ENCODE assay signal across 16 mouse cellular contexts in the genomic region with DNA sequence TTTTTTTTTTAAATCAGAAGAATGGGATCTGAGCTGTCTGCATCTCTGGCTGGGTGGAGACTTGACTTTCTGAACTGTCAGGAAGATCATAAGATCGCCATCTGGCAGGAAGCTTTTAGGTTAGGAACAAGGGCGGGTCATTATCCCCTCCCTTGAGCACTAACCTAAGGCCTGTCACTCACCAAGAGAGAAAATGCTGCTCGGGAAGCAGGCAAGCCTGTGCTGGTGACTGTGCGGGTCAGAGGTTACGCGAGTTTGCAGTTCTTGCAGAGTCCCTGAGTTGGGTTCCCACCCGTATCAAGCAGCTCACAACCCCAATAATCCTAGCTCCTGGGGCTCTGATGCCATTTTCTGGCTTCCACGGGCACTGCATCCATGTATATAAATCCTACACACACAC. TPM values are rescaled to one million over a fixed set of nuclear protein-coding genes. Genes with fewer than 3 reads are reported as not detected.
"Had no signal": no experiment of that assay in that cellular context is flagged by ENCODE, and none has a peak within 500 bp of the region (broad histone marks: within the 10 kb centered on the region; RNA-seq: fewer than 3 reads in every experiment).

No protein-coding gene starts in this region.

- H3K27me3 ChIP-seq: limb, embryonic 12.5 days; midbrain, embryonic 15.5 days; neural tube, embryonic 12.5 days; stomach, embryonic 15.5 days had no signal

- DNase-seq: liver; liver, embryonic 13.5 days; liver, postnatal 0 days; lung, postnatal 14 days; thymus, adult 2 months; thymus, postnatal 36 days had no signal

- H3K9me3 ChIP-seq: liver, embryonic 13.5 days; lung, embryonic 15.5 days; midbrain, embryonic 15.5 days; neural tube, embryonic 12.5 days; stomach, embryonic 15.5 days had no signal

- H3K27ac ChIP-seq: limb, embryonic 12.5 days; liver, embryonic 13.5 days; lung, embryonic 15.5 days; macrophage; midbrain, embryonic 15.5 days; neural tube, embryonic 12.5 days; stomach, embryonic 15.5 days had no signal

- H3K36me3 ChIP-seq: limb, embryonic 12.5 days; liver, embryonic 13.5 days; lung, embryonic 15.5 days; midbrain, embryonic 15.5 days; neural tube, embryonic 12.5 days; stomach, embryonic 15.5 days had no signal

- H3K4me1 ChIP-seq: limb, embryonic 12.5 days; liver, embryonic 13.5 days; lung, embryonic 15.5 days; midbrain, embryonic 15.5 days; neural tube, embryonic 12.5 days; stomach, embryonic 15.5 days had no signal

- H3K4me3 ChIP-seq: limb, embryonic 12.5 days; liver, embryonic 13.5 days; lung, embryonic 15.5 days; midbrain, embryonic 15.5 days; neural tube, embryonic 12.5 days; stomach, embryonic 15.5 days had no signal

RNA-seq across cellular contexts. Expression of a gene that starts 5.1 kb away (rescaled TPM):
- polyA plus RNA-seq: kidney, embryonic 16.5 days; limb, embryonic 12.5 days; liver, embryonic 13.5 days; liver, postnatal 0 days; lung, embryonic 15.5 days; macrophage; midbrain, embryonic 11.5 days; midbrain, embryonic 15.5 days; neural tube, embryonic 12.5 days; spleen, adult 2 months; stomach, embryonic 15.5 days; testis, adult 2 months; thymus, adult 2 months had no signal

RNA-seq across cellular contexts. Expression of a gene that starts 5.4 kb away (rescaled TPM):
- polyA plus RNA-seq: limb, embryonic 12.5 days; liver, embryonic 13.5 days; liver, postnatal 0 days; midbrain, embryonic 11.5 days; neural tube, embryonic 12.5 days had no signal

RNA-seq across cellular contexts. Expression of a gene that starts 9.1 kb away (rescaled TPM):
- polyA plus RNA-seq: limb, embryonic 12.5 days; liver, embryonic 13.5 days; liver, postnatal 0 days; lung, embryonic 15.5 days; midbrain, embryonic 11.5 days; midbrain, embryonic 15.5 days; neural tube, embryonic 12.5 days; stomach, embryonic 15.5 days; testis, adult 2 months had no signal
